Mouse (Mus musculus) thymus, adult 2 months (tissue): ENCODE data around the gene H2-Eb1.

ENCODE experiments used
- CTCF ChIP-seq: fragments of 200-500 bp; IDR thresholded peaks from 2 replicates; pipeline ENCODE4 v1.5.1; 2012; ENCODE audit warnings: mild to moderate bottlenecking, control low read depth, low read length, moderate library complexity, borderline replicate concordance; ENCODE audit not compliant: control insufficient read depth, poor library complexity, insufficient read depth; ENCODE audit errors: extremely low read depth
- POLR2A ChIP-seq: fragments of 200-500 bp; IDR thresholded peaks from 2 replicates; pipeline ENCODE4 v1.6.1; 2012; ENCODE audit warnings: mild to moderate bottlenecking, low read length, control low read depth, moderate library complexity; ENCODE audit not compliant: control insufficient read depth, poor library complexity, insufficient read depth; ENCODE audit errors: extremely low read depth

DNA sequence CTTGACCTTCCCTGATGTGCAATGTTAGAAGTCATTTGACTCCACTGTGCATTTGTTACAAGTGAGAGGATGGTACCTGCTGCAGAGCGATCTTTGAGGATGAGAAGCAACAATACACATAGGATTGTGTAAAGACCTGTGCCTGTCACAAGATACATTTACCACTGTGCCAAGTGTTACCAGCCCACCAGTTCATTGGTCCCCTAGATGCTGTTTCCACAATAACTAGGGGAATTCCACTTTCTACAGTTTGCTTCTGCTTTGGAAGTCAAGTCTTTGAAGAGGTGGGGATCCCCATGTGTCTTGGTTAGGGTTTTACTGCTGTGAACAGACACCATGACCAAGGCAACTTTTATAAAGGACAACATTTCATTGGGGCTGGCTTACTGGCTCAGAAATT is 25.5 kb downstream of the H2-Eb1 start:
- TF ChIP-seq CTCF, result no peak
- no peak for TF ChIP-seq POLR2A
